Mouse (Mus musculus) hindbrain, embryonic 12.5 days (tissue): ENCODE measurements at regions not wholly inside any gene's neighbourhood (a gene's known extent, or its start where the extent isn't known, plus 50 kb on each side); places are given as distances from the start of the nearest gene placed in this dataset.

ENCODE experiments used
- ATAC-seq: fragments of 200-750 bp; cut with Nextera tagmentation; 2 replicates; pipeline ENCODE4 v1.8.0; 2017; ENCODE audit warnings: moderate TSS enrichment; ENCODE audit not compliant: low FRiP score
- H3K27ac ChIP-seq: fragments of 300-500 bp; sonication (generic); 2 replicates; pipeline ENCODE4 v1.5.1; 2016; ENCODE audit warnings: mild to moderate bottlenecking
- H3K27me3 ChIP-seq: fragments of 300-500 bp; sonication (generic); 2 replicates; pipeline ENCODE4 v1.6.1; 2016; ENCODE audit warnings: mild to moderate bottlenecking
- H3K36me3 ChIP-seq: fragments of 300-500 bp; sonication (generic); 2 replicates; pipeline ENCODE4 v1.6.1; 2016; ENCODE audit warnings: mild to moderate bottlenecking
- H3K4me1 ChIP-seq: fragments of 300-500 bp; sonication (generic); 2 replicates; pipeline ENCODE4 v1.6.1; 2016
- H3K4me2 ChIP-seq: fragments of 300-500 bp; sonication (generic); replicated peaks from 2 replicates; pipeline ENCODE4 v1.6.1; 2016; ENCODE audit warnings: mild to moderate bottlenecking
- H3K4me3 ChIP-seq: fragments of 300-500 bp; sonication (generic); 2 replicates; pipeline ENCODE4 v1.5.1; 2016; ENCODE audit warnings: mild to moderate bottlenecking
- H3K9ac ChIP-seq: fragments of 300-500 bp; sonication (generic); 2 replicates; pipeline ENCODE4 v1.6.1; 2016; ENCODE audit warnings: mild to moderate bottlenecking, moderate library complexity
- H3K9me3 ChIP-seq: fragments of 300-500 bp; sonication (generic); replicated peaks from 2 replicates; pipeline ENCODE4 v1.6.1; 2016; ENCODE audit warnings: mild to moderate bottlenecking
- WGBS: fragments of 180-500 bp; shearing (Covaris S2); methylation state at CpG from one replicate; pipeline ENCODE4 v1.1.7; 2016; 5-methylcytosine and 5-hydroxymethylcytosine counted together

DNA sequence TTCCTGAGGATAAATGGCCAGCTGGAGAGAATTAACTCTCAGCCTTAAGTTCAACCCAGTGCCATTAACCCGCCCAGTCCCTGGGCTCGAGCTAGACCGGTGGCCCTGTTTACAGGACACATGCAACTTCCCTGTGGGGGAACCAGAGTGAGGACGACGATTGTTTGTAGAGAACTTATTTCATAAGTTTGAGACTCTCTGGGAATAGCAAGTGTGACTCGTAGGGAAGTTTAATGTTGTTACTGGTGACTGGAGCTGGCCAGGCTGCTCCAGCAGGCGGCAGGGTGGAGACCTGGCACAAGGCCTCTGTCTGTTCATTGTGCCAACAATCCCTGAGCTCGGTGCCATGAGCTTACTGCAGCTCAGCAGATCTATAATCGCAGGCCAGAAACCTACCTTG lies 104.3 kb upstream of the Prickle1 start:
- 68% methylated on average over 9 of the region's 9 CpGs for WGBS
- Histone ChIP-seq H3K4me3 (no peak overlapping the region), H3K4me1 (peaks cover 6% of the 10 kb centered on the region), H3K27me3 (no peaks in the 10 kb centered on the region), H3K36me3 (no peaks in the 10 kb centered on the region), H3K9me3 (no peaks in the 10 kb centered on the region), H3K9ac (no peak overlapping the region), H3K27ac (no peak overlapping the region), H3K4me2 (no peak overlapping the region)
- ATAC-seq: no peak

DNA sequence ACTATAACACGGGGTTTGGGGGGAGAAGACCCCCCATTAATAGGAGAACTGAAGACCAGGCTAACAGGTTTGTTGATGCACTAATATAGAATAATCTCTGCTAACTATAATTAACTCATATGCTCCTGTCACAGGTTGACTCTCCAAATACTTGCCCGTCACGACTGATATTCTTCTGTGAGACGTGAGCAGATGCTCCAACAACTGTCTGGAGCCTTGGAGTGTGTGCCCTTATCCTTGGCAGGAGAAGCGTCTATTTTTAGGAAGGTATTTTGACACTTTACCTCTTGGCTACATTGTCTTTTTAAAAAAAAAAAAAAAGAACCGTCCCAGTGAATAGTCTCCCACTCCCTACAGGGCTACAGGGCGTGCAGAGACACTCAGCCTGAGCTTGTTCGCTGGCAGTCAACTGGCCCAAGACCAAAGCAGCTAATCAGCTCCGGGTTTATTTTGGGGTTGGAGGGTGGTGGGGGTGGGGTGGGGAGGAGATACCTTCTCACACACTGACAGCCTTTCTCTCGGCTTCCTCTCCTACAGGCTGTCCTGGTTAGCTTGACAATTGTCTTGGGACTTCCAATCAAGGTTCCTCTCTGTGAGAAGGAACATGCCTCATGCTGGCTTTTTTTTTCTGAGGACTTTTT lies 102.6 kb upstream of the Prickle1 start:
- Histone ChIP-seq H3K9ac (no peak overlapping the region), H3K27ac (no peak overlapping the region), H3K4me3 (no peak overlapping the region), H3K4me2 (0 out of 2 replicates have a peak overlapping the region, but pooled peaks have one; percentile 15), H3K4me1 (peaks cover 6% of the 10 kb centered on the region), H3K36me3 (no peaks in the 10 kb centered on the region), H3K27me3 (no peaks in the 10 kb centered on the region), H3K9me3 (no peaks in the 10 kb centered on the region)
- WGBS: 37% methylated on average over 10 of the region's 10 CpGs
- ATAC-seq: no peak

DNA sequence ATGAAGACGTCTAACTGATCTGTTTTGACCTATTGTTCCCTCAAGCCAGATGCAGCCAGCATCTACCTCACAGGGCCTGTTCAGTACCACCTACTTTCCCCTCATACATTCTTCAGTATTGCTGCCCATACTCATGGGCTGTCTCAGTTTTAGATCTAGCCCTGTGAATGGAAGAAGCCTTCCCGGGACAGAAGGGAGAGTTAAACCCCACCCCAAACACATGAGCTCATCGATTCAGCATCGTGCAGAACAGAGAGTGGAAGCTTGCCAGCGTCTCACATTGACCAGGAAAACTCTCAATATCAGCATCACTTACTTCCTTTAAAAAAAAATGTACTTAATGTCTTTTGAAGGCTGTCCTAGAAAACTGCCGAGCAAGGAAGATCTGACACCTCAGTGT lies 95.0 kb upstream of the Prickle1 start:
- 0 out of 2 replicates have a peak, but pooled peaks cover 3% of the 10 kb centered on the region for H3K4me1 ChIP-seq
- H3K36me3 ChIP-seq: no peaks in the 10 kb centered on the region
- 78% methylated on average over 6 of the region's 6 CpGs for WGBS
- ATAC-seq: no peak
- H3K4me3 ChIP-seq: no peak overlapping the region
- H3K9me3 ChIP-seq: no peaks in the 10 kb centered on the region
- no peak overlapping the region for H3K9ac ChIP-seq
- no peaks in the 10 kb centered on the region for H3K27me3 ChIP-seq
- no peak overlapping the region for H3K27ac ChIP-seq
- H3K4me2 ChIP-seq: no peak overlapping the region

DNA sequence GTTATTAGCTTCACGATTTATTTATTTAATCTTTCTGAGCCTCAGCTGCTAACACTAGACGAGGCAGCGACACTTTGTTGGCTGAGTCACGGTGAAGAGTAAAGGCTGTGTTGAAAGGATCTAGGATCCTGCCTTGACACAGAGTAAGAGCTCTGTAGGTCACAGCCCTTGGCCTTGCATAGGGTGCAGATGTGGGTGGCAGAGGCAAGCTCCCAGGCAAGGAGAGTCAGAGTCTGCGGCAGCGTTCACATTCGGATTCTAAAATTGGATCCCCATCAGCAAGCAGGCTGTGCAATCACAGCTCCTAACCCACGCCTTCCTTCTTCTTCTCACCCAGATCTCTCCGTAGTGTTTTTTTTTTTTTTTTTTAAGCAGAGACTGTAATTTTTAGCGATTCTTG lies 94.3 kb upstream of the Prickle1 start:
- ATAC-seq: no peak
- H3K27me3 ChIP-seq: no peaks in the 10 kb centered on the region
- 89% methylated on average over 10 of the region's 10 CpGs for WGBS

DNA sequence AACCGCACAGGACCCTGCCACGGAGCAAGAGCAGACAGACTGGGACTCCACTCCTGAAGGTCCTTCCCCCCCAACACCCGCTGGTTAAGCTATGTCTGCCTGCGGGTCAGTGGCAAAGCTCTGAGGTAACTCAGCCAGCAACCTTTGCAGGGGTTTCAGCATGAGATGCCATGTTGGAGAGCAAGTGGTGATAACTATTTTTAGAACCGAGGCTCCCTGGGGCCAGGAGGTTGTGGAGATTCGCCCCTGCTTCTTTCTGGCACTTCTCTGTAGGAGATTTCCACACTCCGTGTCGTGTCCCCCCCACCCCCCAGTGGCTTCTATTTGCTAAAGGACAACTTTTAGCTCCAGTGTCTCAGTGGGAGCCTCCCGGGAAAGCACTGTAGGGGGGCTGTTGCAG lies 90.7 kb upstream of the Prickle1 start:
- Histone ChIP-seq H3K9ac (no peak overlapping the region), H3K4me1 (0 out of 2 replicates have a peak, but pooled peaks cover 3% of the 10 kb centered on the region), H3K36me3 (no peaks in the 10 kb centered on the region), H3K4me2 (no peak overlapping the region), H3K27me3 (no peaks in the 10 kb centered on the region), H3K27ac (no peak overlapping the region), H3K9me3 (no peaks in the 10 kb centered on the region), H3K4me3 (no peak overlapping the region)
- no peak for ATAC-seq
- WGBS: 47% methylated on average over 9 of the region's 9 CpGs

More for the DNA sequence above, 94.3 kb upstream of the Prickle1 start:
- no peak overlapping the region for H3K4me3 ChIP-seq
- H3K36me3 ChIP-seq: no peaks in the 10 kb centered on the region
- H3K4me2 ChIP-seq: no peak overlapping the region
- no peak overlapping the region for H3K27ac ChIP-seq
- no peaks in the 10 kb centered on the region for H3K9me3 ChIP-seq
- H3K9ac ChIP-seq: no peak overlapping the region
- 0 out of 2 replicates have a peak, but pooled peaks cover 3% of the 10 kb centered on the region for H3K4me1 ChIP-seq

DNA sequence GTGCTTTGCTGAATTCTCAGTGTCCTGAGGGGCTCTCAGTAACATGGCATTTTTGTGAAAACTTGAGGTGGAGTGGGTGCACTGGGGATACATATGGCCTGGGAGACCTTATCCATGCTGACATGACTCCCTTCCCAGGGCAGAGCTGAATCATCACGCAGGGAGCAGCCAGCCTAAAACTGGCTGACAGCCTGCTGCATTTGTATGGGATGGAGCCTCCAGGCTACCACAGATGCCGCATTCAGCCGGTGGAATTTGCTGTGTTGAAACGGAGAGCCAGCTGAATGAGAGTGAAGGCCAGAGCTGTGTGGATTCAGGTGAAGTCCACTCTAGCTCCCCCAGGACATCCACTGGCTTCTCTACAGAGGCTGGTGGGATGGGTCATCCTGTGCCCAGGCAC lies 85.9 kb upstream of the Prickle1 start:
- no peaks in the 10 kb centered on the region for H3K36me3 ChIP-seq
- 0 out of 2 replicates have a peak, but pooled peaks cover 2% of the 10 kb centered on the region for H3K4me1 ChIP-seq
- no peak for ATAC-seq
- no peak overlapping the region for H3K9ac ChIP-seq
- H3K27ac ChIP-seq: no peak overlapping the region
- no peak overlapping the region for H3K4me2 ChIP-seq
- no peaks in the 10 kb centered on the region for H3K9me3 ChIP-seq
- no peaks in the 10 kb centered on the region for H3K27me3 ChIP-seq
- 75% methylated on average over 4 of the region's 4 CpGs for WGBS
- H3K4me3 ChIP-seq: no peak overlapping the region

DNA sequence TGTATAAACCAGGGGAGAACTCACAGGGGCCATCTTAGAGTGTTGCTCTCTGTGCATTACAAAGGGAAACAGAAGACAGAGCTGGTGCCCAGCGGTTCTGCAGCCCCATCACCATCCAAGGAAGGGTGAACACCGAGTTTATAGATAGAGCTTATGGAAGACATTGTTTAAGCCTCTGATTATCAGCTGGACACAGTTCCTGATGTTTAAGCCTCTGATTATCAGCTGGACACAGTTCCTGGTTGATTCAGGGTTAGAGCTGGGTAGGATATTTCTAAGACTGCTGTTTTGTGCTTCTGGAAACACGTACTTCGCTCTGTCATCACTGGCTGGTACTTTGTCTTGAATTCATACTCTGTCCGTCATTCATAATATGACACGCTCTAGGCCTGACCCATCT lies 79.9 kb upstream of the Prickle1 start:
- H3K4me3 ChIP-seq: no peak overlapping the region
- no peaks in the 10 kb centered on the region for H3K36me3 ChIP-seq
- H3K27ac ChIP-seq: no peak overlapping the region
- H3K9me3 ChIP-seq: no peaks in the 10 kb centered on the region
- ATAC-seq: no peak
- 94% methylated on average over 6 of the region's 6 CpGs for WGBS
- no peak overlapping the region for H3K4me2 ChIP-seq
- H3K27me3 ChIP-seq: no peaks in the 10 kb centered on the region
- no peak overlapping the region for H3K9ac ChIP-seq
- H3K4me1 ChIP-seq: 0 out of 2 replicates have a peak, but pooled peaks cover 5% of the 10 kb centered on the region

DNA sequence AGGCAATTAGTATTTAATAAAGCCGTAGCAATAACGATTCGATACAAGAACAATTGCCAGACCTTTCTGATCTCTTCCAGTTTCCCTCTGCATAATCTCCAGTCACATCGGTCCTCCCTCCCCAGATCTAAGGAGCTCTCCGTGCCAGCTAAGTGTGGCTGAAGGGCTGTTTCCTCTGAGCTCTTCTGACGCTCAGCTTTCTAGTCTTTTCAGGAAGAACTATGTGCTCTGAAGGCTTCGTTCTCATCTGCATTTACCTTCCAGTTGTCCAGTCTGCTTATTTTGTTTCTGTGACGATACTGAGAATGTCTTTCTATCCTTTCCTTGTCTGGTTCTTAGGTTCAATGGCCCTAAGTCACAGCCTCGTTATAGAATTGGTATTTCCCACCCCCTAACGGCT lies 78.3 kb upstream of the Prickle1 start:
- ATAC-seq: no peak
- Histone ChIP-seq H3K36me3 (no peaks in the 10 kb centered on the region), H3K4me2 (no peak overlapping the region), H3K9ac (no peak overlapping the region), H3K4me3 (no peak overlapping the region), H3K4me1 (0 out of 2 replicates have a peak, but pooled peaks cover 5% of the 10 kb centered on the region), H3K9me3 (no peaks in the 10 kb centered on the region), H3K27ac (no peak overlapping the region), H3K27me3 (no peaks in the 10 kb centered on the region)
- WGBS: 70% methylated on average over 10 of the region's 10 CpGs

DNA sequence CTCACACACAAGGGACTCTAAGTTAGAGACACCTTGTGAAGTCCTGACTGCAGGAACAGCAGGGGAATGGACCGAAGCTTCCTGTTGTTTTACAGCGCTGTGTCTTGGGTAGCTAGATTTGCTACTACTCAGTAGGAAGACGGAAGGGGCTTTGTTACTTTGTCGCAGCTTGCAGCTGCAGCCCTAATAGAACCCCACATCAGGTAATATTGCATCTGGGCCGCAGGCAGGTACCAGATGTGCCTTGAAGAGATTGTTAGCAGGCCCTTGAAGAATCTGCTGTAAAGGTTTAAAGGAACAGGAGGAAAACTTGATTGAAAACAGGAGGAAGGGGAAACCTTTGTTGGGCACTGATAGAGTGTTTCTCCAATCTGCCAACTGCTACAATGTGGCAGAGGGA lies 68.2 kb upstream of the Prickle1 start:
- H3K4me3 ChIP-seq: no peak overlapping the region
- H3K27ac ChIP-seq: no peak overlapping the region
- no peaks in the 10 kb centered on the region for H3K4me1 ChIP-seq
- no peaks in the 10 kb centered on the region for H3K36me3 ChIP-seq
- WGBS: 45% methylated on average over 5 of the region's 5 CpGs
- H3K9me3 ChIP-seq: no peaks in the 10 kb centered on the region
- no peak overlapping the region for H3K9ac ChIP-seq
- H3K4me2 ChIP-seq: no peak overlapping the region
- H3K27me3 ChIP-seq: no peaks in the 10 kb centered on the region
- no peak for ATAC-seq

DNA sequence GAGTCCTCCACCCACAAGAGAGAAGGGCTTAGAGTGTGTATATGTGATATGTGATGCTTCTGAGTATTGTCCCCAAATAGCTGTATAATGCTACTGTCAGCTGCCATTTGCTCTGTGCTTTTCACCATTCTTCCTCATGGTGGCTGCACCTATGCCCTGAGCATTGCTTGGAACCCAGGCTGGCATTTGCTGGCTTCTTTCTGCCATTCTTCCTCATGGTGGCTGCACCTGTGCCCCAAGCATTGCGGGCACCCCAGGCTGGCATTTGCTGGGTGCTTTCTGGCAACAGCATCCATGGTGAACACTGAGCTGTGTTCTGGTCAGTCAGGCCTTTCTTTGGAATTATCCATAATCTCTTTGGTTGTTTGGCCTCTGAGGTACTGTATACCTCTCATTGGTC lies 66.9 kb upstream of the Prickle1 start:
- no peak for ATAC-seq
- WGBS: 97% methylated on average over 1 of the region's 1 CpGs

DNA sequence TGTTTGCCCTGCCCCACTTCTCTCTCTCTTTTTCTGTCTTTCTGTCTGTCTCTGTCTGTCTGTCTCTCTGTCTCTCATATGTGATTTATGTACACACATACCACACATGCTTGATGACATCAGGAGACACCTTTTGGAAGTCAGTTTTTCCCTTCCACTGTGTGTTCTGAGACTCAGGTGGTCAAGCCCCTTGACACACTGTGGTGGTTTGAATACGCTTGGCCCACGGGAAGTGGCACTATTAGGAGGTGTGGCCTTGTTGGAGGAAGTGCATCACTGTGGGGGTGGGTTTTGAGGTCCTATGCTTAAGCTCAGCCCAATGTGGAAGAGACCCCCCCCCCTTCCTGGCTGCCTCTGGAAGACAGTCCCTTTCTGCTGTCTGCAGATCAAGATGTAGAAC lies 66.1 kb upstream of the Prickle1 start:
- H3K27me3 ChIP-seq: no peaks in the 10 kb centered on the region
- no peaks in the 10 kb centered on the region for H3K4me1 ChIP-seq
- no peak for ATAC-seq
- no peak overlapping the region for H3K9ac ChIP-seq
- no peaks in the 10 kb centered on the region for H3K36me3 ChIP-seq
- no peak overlapping the region for H3K4me3 ChIP-seq
- no peak overlapping the region for H3K27ac ChIP-seq
- H3K9me3 ChIP-seq: no peaks in the 10 kb centered on the region
- 90% methylated on average over 2 of the region's 2 CpGs for WGBS
- H3K4me2 ChIP-seq: no peak overlapping the region

More for the DNA sequence above, 66.9 kb upstream of the Prickle1 start:
- no peaks in the 10 kb centered on the region for H3K4me1 ChIP-seq
- H3K27me3 ChIP-seq: no peaks in the 10 kb centered on the region
- H3K27ac ChIP-seq: no peak overlapping the region
- H3K4me3 ChIP-seq: no peak overlapping the region
- no peaks in the 10 kb centered on the region for H3K9me3 ChIP-seq
- no peaks in the 10 kb centered on the region for H3K36me3 ChIP-seq
- no peak overlapping the region for H3K4me2 ChIP-seq
- no peak overlapping the region for H3K9ac ChIP-seq

DNA sequence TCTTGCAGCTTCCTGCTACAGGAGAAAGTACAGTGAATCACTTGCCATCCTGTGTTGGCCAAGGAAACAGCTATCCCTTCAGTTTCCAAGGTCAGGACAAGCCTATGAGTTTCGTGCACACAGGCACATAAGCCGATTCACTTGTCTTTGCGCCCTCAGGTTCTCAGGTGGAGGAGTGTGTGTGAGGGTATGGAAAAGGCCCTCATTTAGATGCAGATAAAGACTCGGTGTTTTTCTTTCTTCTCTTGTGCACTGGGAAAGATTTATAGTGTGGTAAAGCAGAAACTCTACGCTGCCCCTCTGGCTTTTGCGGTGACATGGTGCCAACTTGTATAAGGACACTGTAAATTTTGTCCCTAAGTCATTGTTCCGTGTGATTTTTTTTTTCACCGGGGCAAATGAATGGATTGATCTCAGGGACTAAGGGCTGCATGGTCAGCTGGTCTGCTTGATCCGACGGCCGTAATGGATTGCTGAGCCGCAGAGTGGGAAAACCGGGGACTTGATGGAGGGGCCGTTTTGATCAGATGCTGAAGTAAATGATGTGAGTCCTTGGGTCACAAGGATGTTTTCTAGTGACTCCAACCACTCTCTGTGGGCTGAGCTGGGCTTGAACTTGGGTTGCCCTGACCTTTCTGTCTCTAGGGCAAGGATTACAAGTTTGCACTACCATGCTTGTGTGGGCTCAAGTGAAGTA lies 65.4 kb upstream of the Prickle1 start:
- no peak overlapping the region for H3K9ac ChIP-seq
- H3K27me3 ChIP-seq: no peaks in the 10 kb centered on the region
- no peaks in the 10 kb centered on the region for H3K4me1 ChIP-seq
- no peaks in the 10 kb centered on the region for H3K9me3 ChIP-seq
- no peaks in the 10 kb centered on the region for H3K36me3 ChIP-seq
- H3K4me2 ChIP-seq: no peak overlapping the region
- H3K4me3 ChIP-seq: no peak overlapping the region
- no peak for ATAC-seq
- H3K27ac ChIP-seq: no peak overlapping the region
- WGBS: 91% methylated on average over 14 of the region's 14 CpGs

DNA sequence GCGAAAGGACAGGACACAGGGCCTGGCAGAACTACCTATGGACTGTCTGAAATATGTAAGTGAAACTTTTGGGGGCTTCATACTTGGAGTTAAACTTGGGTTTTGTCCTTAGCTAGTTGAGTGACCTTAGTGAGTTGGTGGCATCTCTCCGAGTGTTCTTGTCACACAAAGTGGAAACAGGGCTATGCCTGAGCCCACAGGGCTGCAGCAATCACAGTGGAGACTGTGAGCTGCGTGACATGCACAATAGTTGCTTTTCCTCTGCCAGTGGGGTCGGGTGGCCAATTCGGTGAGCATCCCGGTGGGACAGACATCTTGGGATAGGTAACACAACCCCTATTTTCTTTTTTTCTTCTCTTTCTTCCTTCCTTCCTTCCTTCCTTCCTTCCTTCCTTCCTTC lies 61.5 kb upstream of the Prickle1 start:
- Histone ChIP-seq H3K9ac (no peak overlapping the region), H3K4me2 (no peak overlapping the region), H3K9me3 (no peaks in the 10 kb centered on the region), H3K27ac (no peak overlapping the region), H3K4me1 (no peaks in the 10 kb centered on the region), H3K36me3 (no peaks in the 10 kb centered on the region), H3K4me3 (no peak overlapping the region), H3K27me3 (no peaks in the 10 kb centered on the region)
- whole genome bisulfite sequencing: 85% methylated on average over 6 of the region's 6 CpGs
- ATAC-seq: no peak
